Mouse (Mus musculus) thymus, adult 2 months (tissue): ENCODE measurements around the gene Acvr1b.

ENCODE experiments used
- CTCF ChIP-seq: fragments of 200-500 bp; IDR thresholded peaks from 2 replicates; pipeline ENCODE4 v1.5.1; 2012; ENCODE audit warnings: mild to moderate bottlenecking, control low read depth, low read length, moderate library complexity, borderline replicate concordance; ENCODE audit not compliant: control insufficient read depth, poor library complexity, insufficient read depth; ENCODE audit errors: extremely low read depth
- POLR2A ChIP-seq: fragments of 200-500 bp; IDR thresholded peaks from 2 replicates; pipeline ENCODE4 v1.6.1; 2012; ENCODE audit warnings: mild to moderate bottlenecking, low read length, control low read depth, moderate library complexity; ENCODE audit not compliant: control insufficient read depth, poor library complexity, insufficient read depth; ENCODE audit errors: extremely low read depth

GRCm38 (mm10) chr15:101233183-101233582 lies 59.3 kb downstream of the Acvr1b start:
- TF ChIP-seq CTCF: no peak
- TF ChIP-seq POLR2A: no peak
